Mouse (Mus musculus) c-Kit-negative CD71-positive TER-119-positive erythroid progenitor cells, embryonic 14.5 days (primary cell): Measurements from ENCODE around the gene Eepd1.

ENCODE experiments used
- DNase-seq: peaks from one replicate; pipeline ENCODE4 v3.0.0-alpha.2; 2013; ENCODE audit warnings: low read depth, low spot score

The Eepd1 gene

GRCm38 (mm10) chr9:25489221-25489960 is 8.0 kb downstream of the Eepd1 start:
- no peak for DNase-seq

GRCm38 (mm10) chr9:25490278-25491145 is 9.2 kb downstream of the Eepd1 start:
- DNase-seq, result no peak

DNA sequence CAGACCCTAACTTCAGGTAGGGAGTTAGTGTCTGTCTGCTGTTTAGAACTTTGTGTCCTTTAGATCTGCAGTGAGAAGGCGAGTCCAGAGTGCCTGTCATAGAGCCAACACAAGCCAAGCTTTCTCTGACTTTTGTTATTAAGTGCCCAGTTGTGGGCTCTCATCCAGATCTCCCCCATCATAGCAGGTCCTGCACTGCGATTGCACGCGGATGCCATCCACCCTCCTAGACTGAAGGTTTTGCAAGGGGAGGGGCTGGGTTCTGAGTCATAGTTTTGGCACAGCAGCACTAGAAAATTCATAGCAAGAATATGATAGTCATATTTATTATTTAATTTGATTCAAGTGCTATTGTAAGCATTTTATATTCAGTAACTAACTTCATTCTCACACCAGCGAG is 12.6 kb downstream of the Eepd1 start:
- no peak for DNase-seq

DNA sequence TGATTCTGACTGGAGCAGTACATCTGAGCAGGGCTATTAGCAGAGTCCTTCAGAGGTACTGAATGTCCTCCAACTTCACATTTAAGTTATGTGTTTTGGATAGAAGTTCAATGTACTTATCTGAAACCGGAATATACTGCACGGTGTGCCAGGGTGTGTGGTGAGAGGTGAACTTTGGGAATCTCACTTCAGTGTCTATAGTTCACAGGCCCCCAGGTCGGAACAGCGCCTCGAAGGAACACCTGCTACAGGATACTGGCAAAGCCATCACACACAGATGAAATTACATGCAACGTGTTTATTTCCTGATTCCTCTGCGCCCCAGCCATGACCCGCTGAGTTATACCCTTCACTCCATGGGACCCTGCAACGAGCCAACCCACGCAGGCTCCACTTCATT is 14.3 kb downstream of the Eepd1 start:
- DNase-seq, result no peak

- DNase-seq, result no peak
Measured at GRCm38 (mm10) chr9:25496196-25496595, 14.8 kb downstream of the Eepd1 start.

DNA sequence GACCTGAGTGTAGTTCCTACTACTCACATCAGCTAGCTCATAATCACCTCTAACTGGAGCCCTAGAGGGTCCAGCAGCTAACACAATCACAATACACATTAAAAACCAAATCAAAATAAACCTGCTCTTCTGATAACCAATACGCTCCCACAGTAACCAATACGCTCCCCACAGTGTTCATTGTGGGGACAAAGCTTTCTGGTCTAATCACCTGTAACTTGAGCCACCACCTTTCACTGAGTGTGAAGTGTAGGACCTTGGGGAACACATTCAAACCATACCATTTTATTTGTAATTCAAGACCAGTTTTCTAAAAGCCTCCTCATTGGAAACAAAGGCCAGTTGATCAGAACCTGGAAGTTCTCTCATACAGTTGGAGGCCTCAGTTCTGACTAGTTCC is 15.4 kb downstream of the Eepd1 start:
- DNase-seq, result no peak

- DNase-seq, result no peak
Measured at GRCm38 (mm10) chr9:25498770-25499169, 17.4 kb downstream of the Eepd1 start.

- no peak for DNase-seq
Measured at GRCm38 (mm10) chr9:25499306-25499705, 18.0 kb downstream of the Eepd1 start.

DNA sequence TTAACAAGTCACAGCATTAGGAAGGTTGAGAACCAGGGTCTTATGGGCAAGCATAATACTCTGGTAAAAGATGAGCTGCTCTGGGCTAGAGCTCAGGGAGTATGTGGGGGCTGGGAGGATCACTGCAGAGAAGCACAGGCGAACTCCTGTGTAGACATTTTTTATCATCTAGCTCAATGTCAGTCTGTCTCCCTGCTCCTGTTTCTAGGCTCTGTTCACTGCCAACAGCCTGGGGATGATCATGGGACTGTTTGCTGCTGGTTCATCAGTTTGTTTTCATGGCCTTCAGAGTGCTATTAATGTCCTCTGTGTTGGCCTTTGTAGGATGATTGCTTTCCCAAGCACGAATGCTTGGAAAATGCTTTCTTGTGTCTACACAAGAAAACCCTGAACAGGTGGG is 18.7 kb downstream of the Eepd1 start:
- no peak for DNase-seq

DNA sequence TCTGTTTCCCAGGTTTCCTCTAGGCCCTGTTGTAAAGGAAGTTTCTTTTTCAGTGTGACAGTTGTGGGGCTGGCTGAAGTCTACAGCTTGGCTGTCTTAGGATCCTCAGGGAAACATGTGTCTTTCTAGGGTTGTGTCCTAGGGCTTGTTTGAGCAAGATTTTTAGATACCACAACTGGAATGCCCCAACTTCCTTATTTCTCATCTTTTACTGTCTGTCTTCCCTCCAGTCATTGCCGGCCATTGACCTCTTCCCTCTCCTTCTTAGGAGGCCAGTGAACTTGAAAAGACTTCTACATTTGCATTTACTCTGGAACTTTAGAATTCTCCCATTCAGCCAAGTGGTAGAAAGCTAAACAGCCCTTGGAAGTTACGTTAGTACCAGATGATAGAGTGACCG is 27.5 kb downstream of the Eepd1 start:
- no peak for DNase-seq

DNA sequence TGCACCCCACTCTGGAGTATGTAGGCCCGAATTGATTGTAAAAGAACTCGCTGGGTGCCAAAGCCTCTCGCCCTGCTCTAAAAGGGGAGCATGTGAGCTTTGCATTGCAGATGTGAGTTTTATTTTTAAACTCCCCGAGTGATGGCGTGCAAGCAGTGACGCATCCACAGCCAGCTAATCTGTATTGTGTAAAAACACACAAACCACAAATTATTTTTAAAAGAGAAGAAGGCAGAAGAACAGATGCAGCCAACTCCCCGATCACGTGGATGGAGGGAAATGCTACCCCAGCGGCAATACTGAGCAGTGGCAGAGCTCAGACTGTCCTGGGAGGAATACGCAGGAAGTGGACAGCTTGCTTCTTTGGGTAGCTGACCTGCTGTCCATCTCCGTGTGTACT is 29.2 kb downstream of the Eepd1 start:
- DNase-seq, result no peak

GRCm38 (mm10) chr9:25513050-25513449 is 31.7 kb downstream of the Eepd1 start:
- no peak for DNase-seq

DNA sequence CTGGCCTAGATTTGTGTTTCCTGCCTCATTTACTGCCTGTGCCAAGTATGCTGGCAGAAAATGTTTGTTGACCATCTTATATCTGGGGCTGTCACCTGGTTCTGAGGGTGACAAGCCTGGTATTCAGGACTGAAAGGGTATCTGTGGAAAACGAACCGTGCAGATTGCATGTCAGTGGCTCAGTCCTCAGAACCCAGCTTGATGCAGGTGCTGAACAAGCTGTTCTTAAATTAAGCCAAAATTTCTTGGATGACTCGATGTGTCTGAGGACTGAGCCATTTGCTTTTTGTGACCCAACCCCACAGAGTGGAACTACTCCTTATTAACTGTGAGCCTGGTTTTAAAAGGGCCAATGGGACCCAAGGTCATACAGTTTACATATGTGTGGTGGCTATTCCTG is 32.2 kb downstream of the Eepd1 start:
- DNase-seq, result no peak

GRCm38 (mm10) chr9:25516640-25517039 is 35.3 kb downstream of the Eepd1 start:
- no peak for DNase-seq

- DNase-seq, result no peak
Measured at GRCm38 (mm10) chr9:25517982-25518381, 36.6 kb downstream of the Eepd1 start.

DNA sequence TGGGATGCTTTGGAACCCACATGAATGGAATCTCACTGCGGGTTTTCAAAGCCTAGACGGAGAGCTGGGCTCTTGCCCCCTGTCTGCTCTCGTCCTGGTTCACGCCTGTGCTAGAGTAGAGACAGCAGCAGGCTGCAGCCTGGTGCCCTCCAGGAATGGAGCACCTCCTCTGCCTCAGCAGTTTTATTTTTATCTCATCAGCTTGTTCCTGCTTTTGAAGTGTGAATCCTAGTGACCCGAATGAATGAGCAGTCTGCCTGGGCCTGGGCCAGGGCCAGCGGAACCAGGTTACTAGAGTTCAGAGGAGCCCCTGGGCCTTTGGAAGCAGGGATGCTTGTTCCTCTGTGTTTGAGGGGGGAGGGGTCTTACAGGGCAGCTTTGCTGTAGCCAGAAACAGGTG is 37.8 kb downstream of the Eepd1 start:
- no peak for DNase-seq

GRCm38 (mm10) chr9:25520826-25521225 is 39.5 kb downstream of the Eepd1 start:
- no peak for DNase-seq

- no peak for DNase-seq
Measured at GRCm38 (mm10) chr9:25521825-25522224, 40.5 kb downstream of the Eepd1 start.

- no peak for DNase-seq
Measured at GRCm38 (mm10) chr9:25526516-25526915, 45.2 kb downstream of the Eepd1 start.

- no peak for DNase-seq
Measured at GRCm38 (mm10) chr9:25526927-25527337, 45.6 kb downstream of the Eepd1 start.

GRCm38 (mm10) chr9:25527359-25528038 is 46.2 kb downstream of the Eepd1 start:
- no peak for DNase-seq

- no peak for DNase-seq
Measured at GRCm38 (mm10) chr9:25531627-25532026, 50.3 kb downstream of the Eepd1 start.
